Mouse (Mus musculus): ENCODE results near the gene Dennd2a. TPM values are rescaled to one million over a fixed set of nuclear protein-coding genes. Genes with fewer than 3 reads are reported as not detected.
A peak's percentile ranks its signal among the peaks of the same experiment; 100 is the strongest.

Dennd2a gene
- polyA plus RNA-seq, 1 experiment = 8.4 TPM

- no peak overlapping the region for H3ac ChIP-seq (ENCODE audit: control insufficient read depth, insufficient read length)
- no peaks in the 10 kb centered on the region for H3K79me2 ChIP-seq (ENCODE audit: control insufficient read depth, insufficient read depth)
- H3K36me3 ChIP-seq (ENCODE audit: control insufficient read depth, insufficient read depth) = no peaks in the 10 kb centered on the region
- TF ChIP-seq TCF12 (IDR thresholded peaks at IDR 0.05; ENCODE audit: insufficient read depth, poor library complexity, severe bottlenecking) (no peak), SRF (IDR thresholded peaks at IDR 0.05; ENCODE audit: control insufficient read depth, insufficient read length, low read depth) (no peak), POLR2A (IDR thresholded peaks at IDR 0.05; ENCODE audit: insufficient read length, low read depth) (no peak), USF1 (IDR thresholded peaks at IDR 0.05; ENCODE audit: low read depth) (no peak), CEBPB (IDR thresholded peaks at IDR 0.05; ENCODE audit: insufficient read depth, poor library complexity, severe bottlenecking) (no peak), MAX (IDR thresholded peaks at IDR 0.05; ENCODE audit: low read depth) (no peak), REST (IDR thresholded peaks at IDR 0.05; ENCODE audit: insufficient read depth, insufficient read length) (no peak), POLR2AphosphoS2 (IDR thresholded peaks at IDR 0.05; ENCODE audit: insufficient read length, low read depth) (no peak), TCF3 (IDR thresholded peaks at IDR 0.05; ENCODE audit: insufficient read length, low read depth) (no peak)
- H3K4me3 ChIP-seq = peak overlapping the region; percentile 61
- no peaks in the 10 kb centered on the region for H3K27me3 ChIP-seq (ENCODE audit: control insufficient read depth, insufficient read depth, insufficient read length)
- H3K4me2 ChIP-seq (ENCODE audit: low read depth) = peak overlapping the region; percentile 84
Measured at GRCm38 (mm10) chr6:39574951-39575350, 17.3 kb upstream of the Dennd2a start.

DNA sequence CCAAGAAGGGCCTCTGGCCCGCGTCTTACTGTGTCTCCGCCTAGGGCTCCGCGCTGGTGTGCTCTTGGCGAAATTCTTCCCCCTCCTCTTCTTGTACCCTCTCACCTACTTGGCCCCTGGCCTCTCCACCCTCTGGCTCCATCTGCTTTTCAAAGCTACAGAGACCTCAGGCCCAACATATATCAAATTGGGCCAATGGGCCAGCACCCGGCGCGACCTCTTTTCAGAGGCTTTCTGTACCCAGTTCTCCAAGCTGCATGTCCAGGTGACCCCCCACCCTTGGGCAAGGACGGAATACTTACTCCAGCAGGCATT is 16.8 kb upstream of the Dennd2a start:
- Histone ChIP-seq H3K4me2 (ENCODE audit: low read depth) (peak overlapping the region; percentile 84), H3ac (ENCODE audit: control insufficient read depth, insufficient read length) (peak overlapping the region; percentile 49), H3K4me3 (peak overlapping the region; percentile 61), H3K36me3 (ENCODE audit: control insufficient read depth, insufficient read depth) (no peaks in the 10 kb centered on the region), H3K79me2 (ENCODE audit: control insufficient read depth, insufficient read depth) (no peaks in the 10 kb centered on the region), H3K27me3 (ENCODE audit: control insufficient read depth, insufficient read depth, insufficient read length) (no peaks in the 10 kb centered on the region)
- TF ChIP-seq MAX (IDR thresholded peaks at IDR 0.05; ENCODE audit: low read depth) = no peak
- no peak for TF ChIP-seq SRF (IDR thresholded peaks at IDR 0.05; ENCODE audit: control insufficient read depth, insufficient read length, low read depth)
- TF ChIP-seq USF1 (IDR thresholded peaks at IDR 0.05; ENCODE audit: low read depth) = no peak
- no peak for TF ChIP-seq MYOG (IDR thresholded peaks at IDR 0.05; ENCODE audit: control insufficient read depth in 1 of 3, insufficient read depth in 1 of 3, insufficient read length in 2 of 3, low read depth in 2 of 3)
- TF ChIP-seq POLR2A (IDR thresholded peaks at IDR 0.05; ENCODE audit: insufficient read length, low read depth) = no peak
- no peak for TF ChIP-seq E2F4 (IDR thresholded peaks at IDR 0.05; ENCODE audit: insufficient read depth)
- TF ChIP-seq TCF12 (IDR thresholded peaks at IDR 0.05; ENCODE audit: insufficient read depth, poor library complexity, severe bottlenecking) = no peak

DNA sequence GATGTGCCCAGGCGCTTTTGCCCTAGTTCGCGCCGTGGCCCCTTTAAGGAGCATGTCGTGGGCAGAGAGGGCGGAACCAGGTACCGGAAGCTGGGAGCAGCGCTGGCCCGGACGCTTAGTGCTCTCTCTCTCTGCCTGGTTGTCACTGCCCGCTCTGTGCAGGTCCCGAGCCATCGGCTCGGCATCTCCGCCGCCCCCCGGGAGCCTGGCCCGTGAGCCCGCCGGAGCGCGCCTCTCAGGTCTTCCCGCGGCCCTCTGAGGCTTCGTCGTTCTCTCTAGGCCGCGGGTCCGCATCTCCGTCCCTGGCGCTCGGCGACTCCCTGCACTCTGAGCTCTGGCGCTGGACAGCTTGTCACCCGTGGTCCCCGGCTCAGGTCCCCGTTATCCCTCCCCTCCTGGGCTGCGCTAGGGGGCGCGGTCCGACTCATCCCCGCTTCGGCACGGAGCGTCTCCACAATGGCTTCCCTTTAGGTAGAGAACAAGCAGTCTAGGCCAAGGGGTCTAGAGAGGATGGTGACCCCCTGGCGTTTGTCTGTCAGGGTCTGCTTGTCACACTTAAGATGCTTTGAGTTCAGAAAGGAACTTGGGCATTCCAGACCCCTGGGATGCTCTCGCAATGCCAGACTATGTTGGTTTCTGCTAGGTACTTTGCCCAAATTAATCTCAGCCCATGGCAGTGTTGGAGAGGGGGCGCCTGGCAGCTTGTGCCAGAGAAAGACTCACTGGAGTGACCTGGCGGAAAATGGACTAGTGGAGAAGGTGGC is 16.3 kb upstream of the Dennd2a start, which contains the start of gene Adck2:
Gene Adck2 (plus strand): TSS at position 83 of the 764 bp plus-strand sequence.
- H3K4me3 ChIP-seq = peak within 1 kb of the TSS; percentile 61
- peak within 1 kb of the TSS; percentile 92 for H3K4me2 ChIP-seq (ENCODE audit: low read depth)
- peak within 1 kb of the TSS; percentile 49 for H3ac ChIP-seq (ENCODE audit: control insufficient read depth, insufficient read length)
- no peaks in the 10 kb centered on the region for H3K27me3 ChIP-seq (ENCODE audit: control insufficient read depth, insufficient read depth, insufficient read length)
- TF ChIP-seq SRF (IDR thresholded peaks at IDR 0.05; ENCODE audit: control insufficient read depth, insufficient read length, low read depth) = no peak
- peak; percentile 90 for TF ChIP-seq POLR2AphosphoS2 (IDR thresholded peaks at IDR 0.05; ENCODE audit: insufficient read length, low read depth)
- TF ChIP-seq POLR2A (IDR thresholded peaks at IDR 0.05; ENCODE audit: insufficient read length, low read depth) = peak; percentile 92
- TF ChIP-seq E2F4 (IDR thresholded peaks at IDR 0.05; ENCODE audit: insufficient read depth) = no peak
- H3K79me2 ChIP-seq (ENCODE audit: control insufficient read depth, insufficient read depth) = no peaks in the 10 kb centered on the region
- no peaks in the 10 kb centered on the region for H3K36me3 ChIP-seq (ENCODE audit: control insufficient read depth, insufficient read depth)

GRCm38 (mm10) chr6:39570426-39570825 is 12.8 kb upstream of the Dennd2a start:
- H3K79me2 ChIP-seq (ENCODE audit: control insufficient read depth, insufficient read depth) = no peaks in the 10 kb centered on the region
- peaks cover 4% of the 10 kb centered on the region for H3K27me3 ChIP-seq (ENCODE audit: control insufficient read depth, insufficient read depth, insufficient read length)
- H3K4me2 ChIP-seq (ENCODE audit: low read depth) = no peak overlapping the region
- TF ChIP-seq TCF12 (IDR thresholded peaks at IDR 0.05; ENCODE audit: insufficient read depth, poor library complexity, severe bottlenecking) = no peak
- no peak for TF ChIP-seq MYOD1 (IDR thresholded peaks at IDR 0.05; ENCODE audit: control insufficient read depth in 1 of 3, insufficient read length in 2 of 3, low read depth in 2 of 3)
- no peak for TF ChIP-seq REST (IDR thresholded peaks at IDR 0.05; ENCODE audit: insufficient read depth, insufficient read length)
- no peak for TF ChIP-seq MYOG (IDR thresholded peaks at IDR 0.05; ENCODE audit: control insufficient read depth in 1 of 3, insufficient read depth in 1 of 3, insufficient read length in 2 of 3, low read depth in 2 of 3)
- TF ChIP-seq CEBPB (IDR thresholded peaks at IDR 0.05; ENCODE audit: insufficient read depth, poor library complexity, severe bottlenecking) = no peak
- TF ChIP-seq USF1 (IDR thresholded peaks at IDR 0.05; ENCODE audit: low read depth) = no peak
- no peak for TF ChIP-seq MAX (IDR thresholded peaks at IDR 0.05; ENCODE audit: low read depth)
- no peak for TF ChIP-seq TCF3 (IDR thresholded peaks at IDR 0.05; ENCODE audit: insufficient read length, low read depth)
- TF ChIP-seq E2F4 (IDR thresholded peaks at IDR 0.05; ENCODE audit: insufficient read depth) = no peak
- no peak for TF ChIP-seq SRF (IDR thresholded peaks at IDR 0.05; ENCODE audit: control insufficient read depth, insufficient read length, low read depth)
- no peak for TF ChIP-seq POLR2A (IDR thresholded peaks at IDR 0.05; ENCODE audit: insufficient read length, low read depth)
- TF ChIP-seq POLR2AphosphoS2 (IDR thresholded peaks at IDR 0.05; ENCODE audit: insufficient read length, low read depth) = no peak
- H3K36me3 ChIP-seq (ENCODE audit: control insufficient read depth, insufficient read depth) = no peaks in the 10 kb centered on the region
- no peak overlapping the region for H3ac ChIP-seq (ENCODE audit: control insufficient read depth, insufficient read length)
- no peak overlapping the region for H3K4me3 ChIP-seq

GRCm38 (mm10) chr6:39567528-39567927 is 9.9 kb upstream of the Dennd2a start:
- peaks cover 4% of the 10 kb centered on the region for H3K27me3 ChIP-seq (ENCODE audit: control insufficient read depth, insufficient read depth, insufficient read length)
- H3K4me3 ChIP-seq = no peak overlapping the region
- no peak overlapping the region for H3K4me2 ChIP-seq (ENCODE audit: low read depth)
- H3ac ChIP-seq (ENCODE audit: control insufficient read depth, insufficient read length) = no peak overlapping the region
- no peaks in the 10 kb centered on the region for H3K36me3 ChIP-seq (ENCODE audit: control insufficient read depth, insufficient read depth)
- no peaks in the 10 kb centered on the region for H3K79me2 ChIP-seq (ENCODE audit: control insufficient read depth, insufficient read depth)
- no peak for TF ChIP-seq POLR2AphosphoS2 (IDR thresholded peaks at IDR 0.05; ENCODE audit: insufficient read length, low read depth)
- no peak for TF ChIP-seq TCF3 (IDR thresholded peaks at IDR 0.05; ENCODE audit: insufficient read length, low read depth)
- TF ChIP-seq CEBPB (IDR thresholded peaks at IDR 0.05; ENCODE audit: insufficient read depth, poor library complexity, severe bottlenecking) = no peak
- TF ChIP-seq SRF (IDR thresholded peaks at IDR 0.05; ENCODE audit: control insufficient read depth, insufficient read length, low read depth) = no peak
- no peak for TF ChIP-seq POLR2A (IDR thresholded peaks at IDR 0.05; ENCODE audit: insufficient read length, low read depth)
- TF ChIP-seq MAX (IDR thresholded peaks at IDR 0.05; ENCODE audit: low read depth) = no peak
- no peak for TF ChIP-seq E2F4 (IDR thresholded peaks at IDR 0.05; ENCODE audit: insufficient read depth)
- no peak for TF ChIP-seq REST (IDR thresholded peaks at IDR 0.05; ENCODE audit: insufficient read depth, insufficient read length)
- TF ChIP-seq MYOG (IDR thresholded peaks at IDR 0.05; ENCODE audit: control insufficient read depth in 1 of 3, insufficient read depth in 1 of 3, insufficient read length in 2 of 3, low read depth in 2 of 3) = no peak
- TF ChIP-seq USF1 (IDR thresholded peaks at IDR 0.05; ENCODE audit: low read depth) = no peak
- no peak for TF ChIP-seq TCF12 (IDR thresholded peaks at IDR 0.05; ENCODE audit: insufficient read depth, poor library complexity, severe bottlenecking)
- no peak for TF ChIP-seq MYOD1 (IDR thresholded peaks at IDR 0.05; ENCODE audit: control insufficient read depth in 1 of 3, insufficient read length in 2 of 3, low read depth in 2 of 3)
